Mouse (Mus musculus) heart, adult 9 months (tissue): Measurements from ENCODE around the gene Tpm4.
A peak's percentile ranks its signal among the peaks of the same experiment; 100 is the strongest.

Experiments used
- DNase-seq, 2 experiments: peaks; one replicate each; pipeline ENCODE4 v3.0.0; 2022; ENCODE audit warnings: low spot score in 2 of 2

The Tpm4 gene

DNA sequence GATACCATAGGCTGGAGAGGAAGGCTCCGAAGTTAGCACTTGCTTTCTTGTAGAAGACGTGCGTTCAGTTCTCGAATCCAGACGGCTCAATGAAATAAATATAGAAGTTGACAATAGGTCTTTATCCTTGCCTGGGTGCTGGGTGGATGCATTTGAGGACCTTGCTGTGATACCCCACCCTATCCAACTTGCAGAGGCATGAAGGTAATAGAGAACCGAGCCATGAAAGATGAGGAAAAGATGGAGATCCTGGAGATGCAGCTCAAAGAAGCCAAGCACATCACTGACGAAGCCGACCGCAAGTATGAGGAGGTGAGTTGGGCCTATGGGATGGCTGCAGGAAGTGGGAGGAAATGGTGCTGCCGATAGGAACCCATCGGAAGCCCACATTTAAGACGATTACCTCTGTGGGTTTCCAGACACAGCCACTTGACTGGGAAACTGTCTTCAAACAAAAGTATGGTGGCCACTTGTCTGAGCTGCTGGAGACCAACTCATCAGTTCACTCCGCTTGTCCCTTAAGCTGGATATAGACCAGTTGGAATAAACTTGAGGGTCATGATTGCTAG lies 8.6 kb downstream of the Tpm4 start:
- no peak for DNase-seq

DNA sequence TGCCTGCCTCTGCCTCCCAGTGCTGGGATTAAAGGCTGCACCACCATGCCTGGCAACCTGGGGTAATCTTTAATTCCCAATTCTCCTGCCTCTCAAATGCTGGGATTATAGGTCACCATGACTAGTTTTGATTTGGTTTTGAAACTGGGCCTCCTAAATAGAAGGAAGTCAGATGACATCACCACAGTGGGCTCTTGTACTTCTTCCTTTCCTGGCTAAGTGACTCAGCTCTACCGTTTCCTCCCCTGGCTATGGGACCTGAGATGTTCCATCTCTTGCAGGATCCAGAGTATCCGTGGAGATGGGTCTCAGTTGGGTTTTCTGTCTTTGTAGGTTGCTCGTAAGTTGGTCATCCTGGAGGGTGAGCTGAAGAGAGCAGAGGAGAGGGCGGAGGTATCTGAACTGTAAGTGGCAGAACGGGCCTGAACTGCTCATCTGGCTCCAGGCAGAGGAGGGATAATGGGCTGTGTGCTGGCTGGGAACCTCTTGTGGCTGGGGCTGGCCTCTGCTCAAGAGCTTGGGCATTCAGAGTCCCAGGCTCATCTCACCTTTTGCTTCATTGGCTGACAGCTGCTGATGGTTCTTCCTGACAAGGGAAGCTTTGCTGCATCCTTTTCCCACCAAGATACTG lies 9.7 kb downstream of the Tpm4 start:
- DNase-seq: no peak

DNA sequence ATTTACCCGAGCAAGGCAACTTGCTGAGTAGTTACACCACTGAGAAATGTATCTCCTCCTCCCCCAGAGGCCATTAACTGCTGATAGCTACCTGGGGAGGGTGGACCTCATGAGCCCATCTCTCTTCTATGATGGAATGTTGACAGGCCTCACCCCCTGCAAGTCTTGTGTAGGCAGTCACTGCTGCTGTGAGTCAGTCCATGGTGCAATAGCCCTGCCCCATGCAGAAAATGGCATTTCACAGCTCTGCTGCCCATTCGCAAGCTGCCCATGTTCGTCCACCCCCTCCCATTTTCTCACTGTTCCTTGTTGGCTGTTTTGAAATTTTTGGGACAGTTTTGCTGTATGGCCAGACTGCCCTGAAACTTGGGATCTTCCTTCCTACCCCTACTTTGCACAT lies 10.7 kb downstream of the Tpm4 start:
- DNase-seq: no peak

DNA sequence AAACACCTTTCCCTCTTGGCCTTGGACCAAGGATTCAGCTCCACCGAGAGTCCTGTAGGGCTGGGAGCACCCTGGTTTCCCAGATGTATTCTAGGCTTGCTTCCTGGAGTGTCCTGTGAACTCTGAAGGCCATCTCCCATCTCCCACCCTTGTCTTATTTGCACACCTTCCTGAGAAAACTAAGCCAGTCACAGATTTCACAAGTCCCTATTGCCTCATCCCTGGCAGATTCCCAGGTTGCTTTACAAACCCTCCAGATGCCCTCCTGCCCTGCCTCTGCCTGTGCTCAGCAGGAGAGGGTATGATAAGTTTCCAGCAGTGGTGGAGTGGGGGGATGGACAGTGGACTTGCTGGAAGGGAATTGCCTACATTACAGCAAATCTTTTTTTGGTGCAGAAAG lies 11.3 kb downstream of the Tpm4 start:
- no peak for DNase-seq

DNA sequence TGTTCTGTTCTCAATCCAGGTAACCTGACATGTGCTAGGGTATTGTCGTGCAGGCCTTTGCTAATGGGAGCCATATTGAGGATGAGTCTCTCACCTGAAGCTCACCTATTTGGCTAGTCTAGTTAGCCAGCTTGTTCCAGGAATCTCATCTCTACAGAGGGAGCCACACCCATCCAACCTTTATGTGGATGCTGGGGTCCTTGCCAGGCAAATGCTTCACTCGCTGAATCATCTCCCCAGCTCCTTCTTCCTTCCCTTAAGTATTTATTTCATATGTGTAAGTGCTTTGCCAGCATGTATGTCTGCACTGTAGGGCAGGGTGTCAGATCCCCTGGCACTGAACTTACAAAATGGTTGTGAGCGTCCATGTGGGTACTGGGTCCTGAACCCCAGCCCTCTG lies 11.8 kb downstream of the Tpm4 start:
- no peak for DNase-seq

DNA sequence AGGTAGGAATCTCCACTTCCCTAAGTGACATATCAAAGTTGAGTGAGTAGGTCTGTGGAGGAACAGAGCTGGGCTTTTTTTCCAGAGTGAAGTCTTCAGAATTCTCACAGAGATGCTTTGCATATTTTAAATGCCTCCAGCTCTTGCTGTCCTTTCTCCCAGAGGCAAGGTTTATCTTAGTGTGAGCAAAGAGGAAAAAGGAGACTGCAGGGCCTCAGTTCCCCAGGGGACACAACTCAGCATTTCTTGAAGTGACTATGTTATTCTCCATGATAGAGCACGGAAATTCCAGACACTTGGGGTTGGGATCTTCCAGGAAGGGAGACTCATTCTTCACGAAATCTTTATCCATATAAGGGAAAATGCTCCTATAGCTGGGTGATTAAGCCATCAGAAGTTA lies 12.5 kb downstream of the Tpm4 start:
- no peak for DNase-seq

DNA sequence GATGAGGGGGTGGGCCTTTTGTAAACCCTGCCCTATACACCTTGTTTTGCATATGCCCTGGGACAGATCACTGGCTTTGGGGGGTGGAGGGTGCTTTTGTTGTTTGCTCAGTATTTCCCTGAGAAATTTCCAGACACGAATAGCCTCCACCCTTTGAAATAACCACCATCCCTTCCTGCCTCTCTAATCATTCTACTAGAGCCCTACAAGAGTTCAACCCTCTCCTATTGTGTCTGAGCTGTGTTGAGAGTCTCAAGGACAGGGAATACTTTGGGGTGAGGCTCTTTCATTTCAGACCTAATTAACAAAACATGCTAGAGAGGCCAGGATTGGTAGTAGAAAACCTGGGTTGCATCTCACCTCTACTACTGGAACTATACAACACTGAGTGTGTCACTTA lies 14.3 kb downstream of the Tpm4 start:
- DNase-seq: no peak

DNA sequence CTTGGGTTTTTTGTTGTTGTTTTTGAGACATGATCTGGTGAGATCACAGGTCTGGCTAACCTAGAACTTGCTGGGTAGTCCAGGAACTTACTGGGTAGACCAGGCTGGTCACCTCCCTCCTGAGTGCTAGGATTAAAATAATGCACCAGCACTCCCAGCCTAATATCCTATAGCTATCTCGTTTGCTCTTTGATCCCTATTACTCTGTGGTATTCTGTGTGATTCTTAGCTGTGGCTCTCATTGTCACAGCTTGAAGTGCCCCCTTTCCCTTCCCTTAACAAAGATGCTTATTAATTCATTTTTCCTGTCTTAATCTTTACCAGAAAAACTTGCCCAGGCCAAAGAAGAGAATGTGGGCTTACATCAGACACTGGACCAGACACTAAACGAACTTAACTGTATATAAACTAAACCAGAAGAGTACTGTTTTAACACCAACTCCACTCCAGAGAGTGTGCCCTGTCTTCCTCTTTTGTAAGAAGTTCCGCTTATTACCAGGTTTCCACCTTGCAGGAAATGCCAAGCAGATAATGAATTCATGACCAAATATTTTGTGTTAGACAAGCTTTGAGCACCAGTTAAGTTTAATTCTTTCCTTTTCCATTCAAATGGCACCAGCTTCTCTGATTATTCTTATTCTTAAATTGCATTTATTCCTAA lies 16.8 kb downstream of the Tpm4 start:
- no peak for DNase-seq

DNA sequence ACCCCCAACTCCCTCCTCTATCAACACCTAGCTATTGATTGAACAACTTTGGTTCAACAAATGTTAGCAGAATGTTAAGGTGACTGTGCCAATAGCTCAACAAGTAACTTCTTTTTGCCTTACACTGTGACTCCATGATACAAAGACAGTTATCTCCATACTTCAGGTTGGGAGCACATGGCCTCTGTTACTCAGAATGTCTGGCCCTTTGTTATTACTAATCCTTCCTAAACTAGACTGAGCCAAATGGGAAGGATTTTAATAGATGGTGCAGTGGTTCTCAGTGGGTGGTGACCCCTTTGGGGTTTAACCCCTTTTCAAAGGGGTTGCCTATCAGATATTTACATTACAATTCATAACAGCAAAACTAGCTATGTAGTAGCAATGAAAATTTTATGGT lies 18.6 kb downstream of the Tpm4 start:
- no peak for DNase-seq

DNA sequence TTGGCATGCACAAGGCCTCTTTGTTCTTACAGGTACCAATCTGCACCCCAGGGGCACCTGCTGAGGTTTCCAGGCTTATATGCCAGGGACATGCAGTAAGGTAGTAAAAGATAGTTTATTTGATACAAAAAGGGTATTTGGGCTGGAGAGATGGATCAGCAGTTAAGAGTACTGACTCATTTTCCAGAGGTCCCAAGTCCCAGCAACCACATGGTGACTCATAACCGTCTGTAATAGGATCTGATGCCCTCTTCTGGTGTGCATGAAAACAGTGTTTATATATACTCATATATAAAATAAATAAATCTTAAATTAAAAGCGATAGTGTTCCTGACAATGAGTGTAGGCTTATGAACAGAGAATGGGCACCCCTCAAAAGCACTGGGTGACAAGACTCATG lies 23.3 kb downstream of the Tpm4 start:
- DNase-seq: no peak

DNA sequence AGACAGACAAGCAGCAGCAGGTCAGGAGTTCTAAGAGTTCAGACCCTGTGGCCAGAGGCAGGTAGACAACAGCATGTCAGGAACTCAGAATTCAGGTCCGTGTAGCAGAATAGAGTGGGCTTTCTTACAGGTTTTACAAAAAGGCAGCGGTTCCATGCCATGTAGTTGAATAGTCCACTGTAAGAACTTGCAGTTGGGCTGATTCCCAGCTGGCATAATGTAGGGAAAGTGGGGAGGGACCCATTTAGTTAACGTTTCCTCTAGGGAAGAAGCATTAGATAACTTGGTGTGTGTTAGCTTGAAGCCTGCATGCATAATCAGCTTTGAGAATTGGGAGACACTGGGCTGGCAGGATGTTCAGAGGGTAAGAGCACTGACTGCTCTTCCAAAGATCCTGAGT lies 24.0 kb downstream of the Tpm4 start:
- DNase-seq: no peak

DNA sequence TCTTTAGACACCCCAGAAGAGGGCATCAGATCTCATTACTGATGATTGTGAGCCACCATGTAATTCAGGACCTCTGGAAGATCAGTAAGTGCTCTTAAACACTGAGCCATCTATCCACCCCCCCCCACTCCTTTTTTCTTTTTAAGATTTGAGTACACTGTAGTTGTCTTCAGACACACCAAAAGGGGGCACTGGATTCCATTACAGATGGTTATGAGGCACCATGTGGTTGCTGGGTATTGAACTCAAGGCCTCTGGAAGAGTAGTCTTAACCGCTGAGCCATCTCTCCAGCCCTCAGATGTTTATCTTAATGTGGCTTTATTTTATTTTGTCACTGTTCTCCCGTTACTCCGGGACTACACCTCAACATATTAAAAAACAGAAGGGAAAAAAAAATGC lies 25.2 kb downstream of the Tpm4 start:
- no peak for DNase-seq

DNA sequence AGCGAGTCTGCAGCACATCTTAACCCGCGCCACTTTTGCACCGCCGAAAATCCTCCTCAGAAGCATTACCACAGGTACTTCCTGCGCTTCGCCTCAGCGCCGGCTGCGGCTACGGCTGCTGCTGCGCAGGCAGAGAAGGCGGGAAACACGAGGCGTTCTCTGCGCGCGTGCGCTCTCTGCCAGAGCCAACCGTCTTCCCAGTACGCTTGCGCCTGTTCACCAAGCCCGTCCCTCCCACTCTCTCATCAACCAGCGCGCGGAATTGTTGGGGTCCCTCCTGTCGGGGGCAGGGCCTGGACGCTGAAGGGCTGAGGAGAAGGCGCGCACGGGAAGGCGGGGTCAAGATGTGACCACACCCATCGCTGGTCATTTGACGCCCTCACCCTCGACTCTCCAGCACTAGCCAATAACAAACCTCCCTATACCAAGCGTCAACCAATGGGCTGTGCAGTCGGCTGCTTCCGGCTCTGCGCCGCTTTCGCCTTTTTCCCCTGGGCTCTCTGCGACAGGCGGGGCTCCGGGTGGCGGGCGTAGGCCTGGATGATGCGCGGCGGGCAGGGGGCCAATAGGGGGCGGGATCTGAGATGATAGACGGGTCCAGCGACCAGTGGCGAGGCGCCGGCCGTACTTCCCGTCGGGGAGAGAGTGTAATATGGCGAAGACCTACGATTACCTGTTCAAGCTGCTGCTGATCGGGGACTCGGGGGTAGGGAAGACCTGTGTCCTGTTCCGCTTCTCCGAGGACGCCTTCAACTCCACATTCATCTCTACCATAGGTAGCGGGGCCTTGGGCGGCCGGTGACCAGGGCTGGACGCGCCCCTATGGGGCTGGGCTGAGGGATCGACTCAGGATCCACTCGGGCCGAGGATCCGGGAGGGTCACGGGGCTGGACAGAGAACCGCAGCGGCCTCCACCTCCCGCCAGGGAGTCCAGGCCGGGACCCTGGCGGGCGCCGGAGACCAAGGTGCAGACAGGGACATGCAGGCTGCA lies 26.2 kb downstream of the Tpm4 start, which contains the start of gene Rab8a:
Gene Rab8a, plus strand, starts transcription at position 494 of the 991 bp plus-strand sequence.
- peak; percentile 100 for DNase-seq

DNA sequence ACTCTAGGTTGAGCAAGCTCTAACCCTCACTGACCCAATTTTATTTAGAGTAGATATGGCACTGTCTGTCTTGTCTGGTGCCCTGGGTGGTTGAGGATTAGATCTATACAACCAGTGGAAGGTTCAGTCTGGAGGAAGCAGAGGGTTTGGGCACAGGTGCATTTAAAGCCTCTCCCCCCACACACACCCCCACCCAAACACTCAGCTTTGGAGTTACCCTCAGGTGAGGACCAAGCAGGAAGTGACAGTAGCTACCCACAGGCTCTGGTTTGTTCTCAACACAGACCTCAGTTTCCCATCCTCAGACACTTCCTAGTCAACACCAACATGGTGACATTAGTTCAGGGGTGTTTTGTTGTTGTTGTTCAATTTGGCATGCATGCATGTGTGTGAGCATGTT lies 28.0 kb downstream of the Tpm4 start:
- no peak for DNase-seq

DNA sequence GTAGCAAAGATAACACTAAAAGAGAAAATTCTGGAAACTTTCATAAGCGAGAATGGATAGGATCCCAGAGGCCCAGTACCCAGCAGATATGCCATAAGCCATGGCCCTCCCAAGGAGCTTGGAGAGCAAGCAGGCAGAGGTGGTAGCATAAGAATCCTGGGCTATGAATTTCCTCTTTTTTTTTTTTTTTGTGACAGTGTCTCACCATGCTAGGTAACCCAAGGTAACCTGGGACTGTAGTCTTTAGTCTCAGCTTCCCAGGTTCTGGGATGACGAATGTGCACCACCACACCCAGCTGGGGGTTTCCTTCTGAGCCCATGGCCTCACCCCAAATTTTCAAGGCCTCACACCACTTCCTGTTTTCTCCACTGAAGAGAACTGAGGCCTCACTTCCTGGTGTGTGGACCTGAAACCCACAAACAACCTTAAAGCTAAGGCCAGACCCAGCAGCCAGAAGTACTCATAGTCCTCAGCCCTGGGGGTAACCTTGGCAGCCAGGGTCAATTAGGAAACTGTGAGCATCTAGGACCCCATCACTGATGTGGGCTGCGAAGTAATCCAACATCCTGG lies 34.4 kb downstream of the Tpm4 start:
- peak in 1 of 2 experiments; percentile 39 for DNase-seq

DNA sequence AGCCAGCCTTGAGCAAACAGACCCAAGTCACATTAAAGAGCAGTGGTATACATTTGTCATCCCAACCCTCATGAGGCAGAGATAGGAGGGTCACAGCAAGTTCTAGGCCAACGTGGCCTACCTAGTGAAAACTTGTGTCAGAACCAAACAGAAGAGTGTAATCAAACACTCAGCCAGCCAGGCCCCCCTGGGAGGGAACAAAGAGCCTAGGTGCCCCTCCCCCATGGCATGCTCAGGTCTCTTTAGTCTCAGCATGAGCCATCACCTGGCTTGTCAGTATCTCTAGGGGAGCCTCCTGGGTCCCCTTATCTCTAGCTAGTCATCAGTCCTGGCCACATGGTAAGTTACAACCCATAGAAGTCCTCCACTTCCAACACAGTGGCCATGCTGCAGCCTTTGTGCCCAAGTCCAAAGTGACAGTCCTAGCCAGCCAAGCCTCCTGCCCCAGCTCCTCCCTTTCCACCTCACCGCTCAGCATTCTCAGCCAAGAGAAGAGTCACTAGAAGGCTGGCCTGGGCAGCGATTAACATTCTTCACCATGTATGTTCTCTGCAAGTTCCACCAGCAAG lies 35.0 kb downstream of the Tpm4 start:
- no peak for DNase-seq

DNA sequence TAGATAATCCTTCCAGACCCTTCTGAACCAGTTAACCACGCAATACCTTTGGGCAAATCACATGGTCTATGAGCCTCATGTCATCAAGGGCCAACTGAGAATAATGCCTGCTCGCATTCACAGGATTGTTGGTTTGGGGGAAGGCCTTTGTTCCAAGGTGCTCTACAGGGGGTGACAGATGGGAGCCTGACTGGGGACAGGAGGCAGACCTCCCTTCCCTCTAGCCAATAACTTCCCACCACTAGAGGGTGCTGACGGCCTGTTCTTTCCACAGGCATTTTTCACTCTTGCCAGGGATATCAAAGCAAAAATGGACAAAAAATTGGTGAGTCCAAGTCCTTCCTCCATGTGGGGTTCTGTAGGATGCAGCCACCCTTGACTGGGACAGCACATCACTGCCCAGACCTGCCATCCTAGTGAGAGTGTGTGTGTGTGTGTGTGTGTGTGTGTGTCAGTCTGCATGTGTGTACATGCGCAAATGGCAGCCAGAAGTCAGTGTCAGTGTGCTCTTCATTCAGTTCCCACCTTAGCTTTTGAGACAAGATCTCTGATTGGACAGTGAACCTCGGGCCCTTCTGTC lies 42.7 kb downstream of the Tpm4 start:
- DNase-seq: peak; percentile 46 to 70

DNA sequence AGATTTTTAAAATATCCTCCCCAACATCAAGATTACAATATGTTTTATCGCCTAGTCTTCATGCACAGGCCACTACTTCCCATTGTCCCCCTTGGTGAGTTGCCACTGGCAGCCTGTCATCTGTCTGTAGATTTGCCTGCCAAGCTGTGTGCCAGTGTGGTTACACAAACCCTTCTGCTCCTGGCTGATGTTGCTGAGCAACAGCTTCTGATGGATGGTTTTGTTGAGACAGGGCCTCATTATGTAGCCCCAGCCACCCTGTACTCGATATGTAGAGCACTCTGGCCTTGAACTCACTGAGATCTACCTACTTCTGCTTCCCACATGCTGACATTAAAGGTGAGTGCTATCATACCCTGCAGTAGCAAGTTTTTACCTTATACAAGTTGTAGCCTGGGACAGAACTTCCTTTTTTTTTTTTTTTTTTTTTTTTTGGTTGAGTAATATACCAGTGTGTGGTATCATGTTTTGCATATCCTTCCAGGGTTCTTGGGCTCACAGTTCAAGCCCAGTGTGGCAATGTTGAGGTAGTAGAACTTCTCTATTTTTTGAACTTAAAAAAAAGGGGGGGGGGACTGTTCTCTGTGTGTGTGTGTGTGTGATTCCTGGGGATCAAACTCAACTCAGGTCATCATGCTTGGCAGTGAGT lies 48.9 kb downstream of the Tpm4 start:
- no peak for DNase-seq

DNA sequence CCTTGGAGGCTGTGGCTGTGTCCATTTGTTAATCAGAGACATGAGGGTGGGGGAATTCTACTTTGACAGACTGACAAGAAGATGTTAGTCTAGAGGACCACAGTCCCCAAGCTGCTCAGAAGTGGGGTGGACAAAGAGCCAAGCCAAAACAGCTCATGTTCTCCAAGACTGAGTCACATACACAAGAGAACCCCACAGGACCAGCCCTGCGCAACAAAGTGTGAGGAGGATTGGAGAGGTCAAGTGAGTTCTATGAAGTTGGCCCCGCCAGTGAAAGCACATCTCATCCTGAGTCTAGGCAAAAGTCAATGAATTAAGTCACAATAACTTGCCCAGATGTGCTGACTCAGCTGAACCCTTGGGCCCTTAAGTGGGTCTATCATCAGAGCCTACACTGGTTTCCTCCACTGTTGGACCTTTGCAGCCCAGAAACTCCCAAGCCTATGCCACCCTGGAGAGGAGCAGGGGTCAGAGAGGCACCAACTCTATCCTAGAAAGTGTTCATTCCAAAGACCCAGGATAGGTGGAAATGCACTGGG lies 53.1 kb downstream of the Tpm4 start:
- DNase-seq: peak in 1 of 2 experiments; percentile 19
